In the genomic region with DNA sequence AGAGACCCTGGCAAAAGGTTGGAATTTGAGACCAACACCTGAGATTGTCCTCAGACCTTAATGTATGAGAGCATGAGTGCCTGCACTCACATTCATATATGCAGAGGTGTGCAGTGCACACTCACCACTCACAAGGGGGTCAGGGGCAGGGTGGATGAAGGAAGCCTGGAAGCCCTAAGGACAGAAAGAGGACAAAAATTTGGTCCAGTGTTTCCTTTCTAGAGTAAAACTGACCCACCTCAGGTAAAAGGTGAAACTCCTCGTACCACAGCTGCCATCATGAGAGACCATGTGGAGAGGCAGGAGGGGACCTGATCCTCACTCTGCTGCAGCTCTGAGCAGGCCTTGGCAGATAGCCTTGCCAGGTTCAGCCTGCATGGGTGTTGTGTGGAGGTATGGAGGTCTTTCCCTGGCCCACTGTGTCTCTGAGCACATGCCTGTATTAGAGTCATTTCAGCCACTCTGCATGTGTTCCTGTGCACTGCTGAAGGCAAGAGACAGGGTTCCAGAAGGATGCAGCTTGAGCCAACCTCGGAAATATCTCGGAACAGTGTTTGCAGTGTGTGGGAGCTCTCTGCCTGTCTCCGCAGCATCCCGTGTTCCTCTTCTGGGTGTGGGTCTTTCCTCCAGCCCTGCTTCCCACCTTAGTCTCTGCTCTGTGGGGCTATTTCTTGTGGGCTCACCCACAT, we compare ENCODE assay signal across 9 mouse cellular contexts. TPM values are rescaled to one million over a fixed set of nuclear protein-coding genes. Genes with fewer than 3 reads are reported as not detected.
A peak's percentile ranks its signal among the peaks of the same experiment; 100 is the strongest.
DNase-seq lines count a peak whose midpoint lies in the region; ATAC-seq and TF ChIP-seq lines count a peak whose summit lies in the region.
"Had no signal": no experiment of that assay in that cellular context is flagged by ENCODE, and none has a peak within 500 bp of the region (broad histone marks: within the 10 kb centered on the region; RNA-seq: fewer than 3 reads in every experiment).

No protein-coding gene starts in this region.

- peak; percentile 47 to 53 for DNase-seq in cerebellum, adult 2 months
- DNase-seq in cerebellum, adult 9-10 months, result no peak
- DNase-seq in lung, adult 18-20 months, result no peak
- no peak for DNase-seq in B cell, adult 2 months
- no peak for DNase-seq in retina, embryonic 14.5 days (ENCODE audit: low spot score)
- DNase-seq: adrenal gland, postnatal 14 days had no signal

- 4% methylated on average over 5 of the region's 5 CpGs for WGBS in cerebellum, adult 2 months
- 83% methylated on average over 5 of the region's 5 CpGs for WGBS in lung, embryonic 15.5 days
- 80% methylated on average over 5 of the region's 5 CpGs for WGBS in intestine, postnatal 0 days
- 22% methylated on average over 5 of the region's 5 CpGs for WGBS in olfactory bulb, adult 2 months

- peak overlapping the region; percentile 85 for H3K27ac ChIP-seq in cerebellum, adult 2 months (ENCODE audit: insufficient read depth, low read length)
- H3K27ac ChIP-seq in lung, embryonic 15.5 days, result no peak overlapping the region
- H3K27ac ChIP-seq in intestine, postnatal 0 days (ENCODE audit: low read depth, low read length), result no peak overlapping the region
- peak overlapping the region; percentile 16; the same call in 1 of the 2 replicates for H3K27ac ChIP-seq in olfactory bulb, adult 2 months (ENCODE audit: insufficient read depth, low read depth, low read length)

- no peak for ATAC-seq in lung, embryonic 15.5 days (ENCODE audit: borderline replicate concordance, extremely low read depth, low FRiP score, low TSS enrichment)
- no peak for ATAC-seq in intestine, postnatal 0 days

- peak overlapping the region; percentile 87 for H3K4me2 ChIP-seq in lung, embryonic 15.5 days
- peak overlapping the region; percentile 78; the same call in 1 of the 2 replicates for H3K4me2 ChIP-seq in intestine, postnatal 0 days (replicated peaks; ENCODE audit: low read depth)

- H3K9me3 ChIP-seq in lung, embryonic 15.5 days, result peaks cover 2% of the 10 kb centered on the region; the same call in 1 of the 2 replicates
- H3K9me3 ChIP-seq in intestine, postnatal 0 days (ENCODE audit: control insufficient read depth), result no peaks in the 10 kb centered on the region

- no peak for TF ChIP-seq CTCF in cerebellum, adult 2 months (IDR thresholded peaks at IDR 0.05; ENCODE audit: borderline replicate concordance, insufficient read depth, low read depth, low read length)
- no peak for TF ChIP-seq CTCF in intestine, postnatal 0 days (IDR thresholded peaks at IDR 0.05; ENCODE audit: low read depth)
- TF ChIP-seq CTCF in olfactory bulb, adult 2 months (IDR thresholded peaks at IDR 0.05; ENCODE audit: insufficient read depth, low read depth, low read length), result no peak

- H3K4me1 ChIP-seq in cerebellum, adult 2 months (ENCODE audit: control insufficient read depth, insufficient read depth, low read length), result peaks cover 9% of the 10 kb centered on the region; the same call in 1 of the 2 replicates
- H3K4me1 ChIP-seq in lung, embryonic 15.5 days, result peaks cover 31% of the 10 kb centered on the region
- peaks cover 8% of the 10 kb centered on the region; the same call in 1 of the 2 replicates for H3K4me1 ChIP-seq in intestine, postnatal 0 days (replicated peaks; ENCODE audit: control insufficient read depth, insufficient read depth, low read length)
- H3K4me1 ChIP-seq in olfactory bulb, adult 2 months (ENCODE audit: control insufficient read depth, insufficient read depth, low read length), result peaks cover 18% of the 10 kb centered on the region

- TF ChIP-seq POLR2A in cerebellum, adult 2 months (IDR thresholded peaks at IDR 0.05; ENCODE audit: borderline replicate concordance, insufficient read depth, low read length), result no peak
- no peak for TF ChIP-seq POLR2A in olfactory bulb, adult 2 months (IDR thresholded peaks at IDR 0.05; ENCODE audit: insufficient read depth, low read depth, low read length)

- peaks cover 5% of the 10 kb centered on the region; the same call in 1 of the 2 replicates for H3K36me3 ChIP-seq in lung, embryonic 15.5 days
- peaks cover 8% of the 10 kb centered on the region; the same call in 1 of the 2 replicates for H3K36me3 ChIP-seq in intestine, postnatal 0 days (ENCODE audit: control insufficient read depth, insufficient read depth)

- peak overlapping the region; percentile 92 for H3K4me3 ChIP-seq in cerebellum, adult 2 months (replicated peaks; ENCODE audit: insufficient read depth, low read depth, low read length)
- peak overlapping the region; percentile 61; the same call in 1 of the 2 replicates for H3K4me3 ChIP-seq in lung, embryonic 15.5 days
- H3K4me3 ChIP-seq in intestine, postnatal 0 days (ENCODE audit: low read depth, low read length), result no peak overlapping the region
- peak overlapping the region; percentile 44 for H3K4me3 ChIP-seq in olfactory bulb, adult 2 months (ENCODE audit: insufficient read depth, low read depth, low read length)

- H3K27me3 ChIP-seq in cerebellum, adult 2 months (ENCODE audit: control insufficient read depth, insufficient read depth, low read length), result no peaks in the 10 kb centered on the region
- H3K27me3 ChIP-seq in lung, embryonic 15.5 days, result peaks cover 20% of the 10 kb centered on the region
- peaks cover 8% of the 10 kb centered on the region; the same call in 1 of the 2 replicates for H3K27me3 ChIP-seq in intestine, postnatal 0 days (replicated peaks; ENCODE audit: control insufficient read depth, insufficient read depth, low read length)

- 0 out of 2 replicates have a peak overlapping the region, but pooled peaks have one; percentile 79 for H3K9ac ChIP-seq in lung, embryonic 15.5 days
- H3K9ac ChIP-seq in intestine, postnatal 0 days (ENCODE audit: low read depth, low read length), result no peak overlapping the region

RNA-seq across cellular contexts. Expression of gene Hist3h2a, which starts 2.9 kb away (rescaled TPM):
- 41.3 and 43.2 TPM in 2 replicates for polyA plus RNA-seq in cerebellum, adult 2 months (2012; rRNA removed)
- polyA plus RNA-seq in lung, embryonic 15.5 days (2015; fragmentation: Nextera tagmentation; extraction: Ambion mirVana), result 22.2 and 23.7 TPM in 2 replicates
- polyA plus RNA-seq in intestine, postnatal 0 days (2015; fragmentation: Nextera tagmentation; extraction: Ambion mirVana), result 15.8 and 16.7 TPM in 2 replicates
- polyA plus RNA-seq in olfactory bulb, adult 2 months (2012; ENCODE audit: insufficient read depth, insufficient read length, low replicate concordance, missing spikeins), result not detected in 2 replicates

RNA-seq across cellular contexts. Expression of gene Trim17, which starts 2.9 kb away (rescaled TPM):
- 3.5 and 4.8 TPM in 2 replicates for polyA plus RNA-seq in cerebellum, adult 2 months (2012; rRNA removed)
- polyA plus RNA-seq in lung, embryonic 15.5 days (2015; fragmentation: Nextera tagmentation; extraction: Ambion mirVana), result 0.31 and 0.39 TPM in 2 replicates
- polyA plus RNA-seq in intestine, postnatal 0 days (2015; fragmentation: Nextera tagmentation; extraction: Ambion mirVana), result 0.08 and 0.12 TPM in 2 replicates
- polyA plus RNA-seq in olfactory bulb, adult 2 months (2012; ENCODE audit: insufficient read depth, insufficient read length, low replicate concordance, missing spikeins), result not detected in 2 replicates

RNA-seq across cellular contexts. Expression of gene Hist3h2ba, which starts 8.7 kb away (rescaled TPM):
- 154 and 186 TPM in 2 replicates for polyA plus RNA-seq in cerebellum, adult 2 months (2012; rRNA removed)
- polyA plus RNA-seq in lung, embryonic 15.5 days (2015; fragmentation: Nextera tagmentation; extraction: Ambion mirVana), result 19.3 and 21.5 TPM in 2 replicates
- polyA plus RNA-seq in intestine, postnatal 0 days (2015; fragmentation: Nextera tagmentation; extraction: Ambion mirVana), result 6.9 and 7.8 TPM in 2 replicates
- not detected in 2 replicates for polyA plus RNA-seq in olfactory bulb, adult 2 months (2012; ENCODE audit: insufficient read depth, insufficient read length, low replicate concordance, missing spikeins)

RNA-seq across cellular contexts. Expression of gene Rnf187, which starts 18.7 kb away (rescaled TPM):
- polyA plus RNA-seq in cerebellum, adult 2 months (2012; rRNA removed), result 578 and 589 TPM in 2 replicates
- polyA plus RNA-seq in lung, embryonic 15.5 days (2015; fragmentation: Nextera tagmentation; extraction: Ambion mirVana), result 241 and 245 TPM in 2 replicates
- 113 and 117 TPM in 2 replicates for polyA plus RNA-seq in intestine, postnatal 0 days (2015; fragmentation: Nextera tagmentation; extraction: Ambion mirVana)
- not detected in 2 replicates for polyA plus RNA-seq in olfactory bulb, adult 2 months (2012; ENCODE audit: insufficient read depth, insufficient read length, low replicate concordance, missing spikeins)

RNA-seq across cellular contexts. Expression of gene Trim11, which starts 20.5 kb away (rescaled TPM):
- polyA plus RNA-seq in cerebellum, adult 2 months (2012; rRNA removed), result 25.3 and 27.5 TPM in 2 replicates
- 19.9 and 22.9 TPM in 2 replicates for polyA plus RNA-seq in lung, embryonic 15.5 days (2015; fragmentation: Nextera tagmentation; extraction: Ambion mirVana)
- 8.9 and 9.7 TPM in 2 replicates for polyA plus RNA-seq in intestine, postnatal 0 days (2015; fragmentation: Nextera tagmentation; extraction: Ambion mirVana)
- not detected in 2 replicates for polyA plus RNA-seq in olfactory bulb, adult 2 months (2012; ENCODE audit: insufficient read depth, insufficient read length, low replicate concordance, missing spikeins)

Comparison
In these comparisons a context has a peak if more than half of its experiments do, and no peak if none do; other contexts are left out.
1. DNase-seq: peak in cerebellum, adult 2 months (2 of 2); none in cerebellum, adult 9-10 months (single experiment), lung, adult 18-20 months (0 of 2), B cell, adult 2 months (0 of 2) and retina, embryonic 14.5 days (single experiment).
2. H3K27ac ChIP-seq: peak in cerebellum, adult 2 months (single experiment) and olfactory bulb, adult 2 months (single experiment); none in lung, embryonic 15.5 days (single experiment) and intestine, postnatal 0 days (single experiment).